Mouse (Mus musculus) central nervous system, embryonic 14 days (tissue): ENCODE measurements around the gene Gtpbp3. TPM values are rescaled to one million over a fixed set of nuclear protein-coding genes. Genes with fewer than 3 reads are reported as not detected.

Source experiments
- polyA plus RNA-seq: library from polyadenylated mRNA; depleted of rRNA; stranded (reverse); fragments of >200 nt; gene quantifications from 2 replicates; pipeline ENCODE4 v1.2.3, GENCODE M21; 2012; rRNA removed

Gene Gtpbp3
- 27.1 and 27.9 TPM in 2 replicates for polyA plus RNA-seq

GRCm38 (mm10) chr8:71487691-71488445, at the start of gene Gtpbp3:
TSS of gene Gtpbp3 (plus strand) at chr8:71488103.

GRCm38 (mm10) chr8:71463188-71464033, 24.5 kb upstream of the Gtpbp3 start, which contains the start of gene Abhd8:
TSS of gene Abhd8 (minus strand) at chr8:71463655.

GRCm38 (mm10) chr8:71464513-71465500, 23.1 kb upstream of the Gtpbp3 start, which contains the start of gene Mrpl34:
TSS of gene Mrpl34 (plus strand) at chr8:71464959.

DNA sequence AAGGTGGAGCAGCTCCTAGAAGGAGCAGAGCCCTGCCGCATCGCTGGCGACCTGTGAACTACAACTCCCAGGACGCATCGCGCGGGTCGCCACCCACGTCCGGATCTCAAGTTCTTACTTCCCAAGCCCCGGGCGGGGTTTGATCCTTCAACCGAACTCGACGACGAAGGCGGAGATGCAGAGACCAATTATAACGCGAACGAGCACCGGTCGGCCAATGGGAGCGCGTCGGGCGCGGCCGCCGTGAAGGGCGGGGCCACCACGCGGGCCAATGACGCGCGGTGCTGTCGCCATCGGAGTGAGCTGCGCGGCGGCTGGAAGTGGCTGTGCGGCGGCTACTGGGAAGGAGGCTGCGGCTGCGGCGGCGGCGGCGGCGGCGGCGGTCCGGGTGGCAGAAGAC, 19.0 kb upstream of the Gtpbp3 start, which contains the start of gene Dda1:
Gene Dda1 (plus strand): TSS at position 284 of the 400 bp plus-strand sequence.

GRCm38 (mm10) chr8:71485142-71486135, 2.5 kb upstream of the Gtpbp3 start, which contains the start of gene Ano8:
TSS of gene Ano8 (minus strand) at chr8:71485963.

DNA sequence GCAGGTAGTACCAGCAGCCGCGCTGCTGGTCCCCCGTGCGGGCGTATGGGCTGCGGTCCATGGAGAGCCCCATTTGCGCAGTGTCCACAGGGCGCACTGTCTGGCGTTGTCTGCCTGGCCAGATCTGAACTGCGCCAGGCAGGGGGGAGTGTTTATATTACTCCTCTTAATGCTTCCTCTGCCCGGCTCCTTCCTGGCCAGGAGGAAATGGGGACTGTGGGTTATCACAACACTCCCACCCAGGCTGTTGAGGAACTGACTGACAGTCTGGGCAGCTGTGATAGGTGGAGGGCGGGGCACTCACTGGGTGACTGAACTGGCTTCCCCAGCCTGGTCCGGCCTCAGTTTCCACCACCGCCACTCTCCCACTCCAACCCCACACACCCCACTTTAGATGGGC, 23.7 kb downstream of the Gtpbp3 start, which contains the start of gene Plvap:
Gene Plvap (minus strand): TSS at position 109 of the 400 bp plus-strand sequence.

GRCm38 (mm10) chr8:71525226-71526050, 37.5 kb downstream of the Gtpbp3 start, which contains the start of gene Ccdc194:
TSS of gene Ccdc194 (minus strand) at chr8:71525711.

GRCm38 (mm10) chr8:71537028-71537867, 49.3 kb downstream of the Gtpbp3 start, which contains the start of gene Bst2:
TSS of gene Bst2 (minus strand) at chr8:71537456.

DNA sequence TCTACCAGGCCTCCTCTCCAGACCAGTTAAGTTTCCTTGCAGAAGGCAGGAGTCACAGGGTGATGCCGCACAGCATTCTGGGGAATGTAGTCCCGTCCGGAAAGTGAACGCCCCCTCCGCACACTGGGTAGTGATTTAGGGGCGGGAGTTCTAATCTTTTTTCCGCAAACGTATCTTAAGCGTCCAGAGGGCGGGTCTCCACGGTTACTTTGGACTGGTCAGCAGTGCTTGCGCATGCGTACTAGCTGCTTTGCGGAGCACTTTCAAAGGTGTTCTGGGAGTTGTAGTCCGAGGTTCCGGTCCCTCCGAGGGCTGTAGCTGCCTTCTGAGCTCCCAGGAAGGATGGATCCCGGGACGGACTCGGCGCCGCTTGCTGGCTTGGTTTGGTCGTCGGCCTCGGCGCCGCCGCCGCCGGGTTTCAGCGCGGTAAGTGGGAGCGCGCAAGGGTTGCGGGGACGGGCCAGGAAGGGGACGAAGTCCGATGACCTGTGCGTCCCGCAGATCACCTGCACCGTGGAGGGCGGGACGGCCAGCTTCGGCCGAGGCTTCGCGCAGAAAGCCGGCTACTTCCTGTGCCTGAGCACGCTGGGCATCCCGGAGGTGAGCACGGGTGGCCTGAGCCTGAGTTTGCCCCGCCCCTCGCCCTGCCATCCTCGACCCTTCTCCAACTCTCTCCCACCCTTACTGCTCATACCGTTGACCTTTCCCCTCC, 54.9 kb downstream of the Gtpbp3 start, which contains the start of gene Mvb12a:
Gene Mvb12a (plus strand): TSS at position 291 of the 712 bp plus-strand sequence.

Other genes with a start within 250 kb of the Gtpbp3 start
- 41.4 and 45.9 TPM in 2 replicates for gene Myo9b, start 215.4 kb upstream of the Gtpbp3 start, polyA plus RNA-seq
- gene Haus8, start 215.2 kb upstream of the Gtpbp3 start, polyA plus RNA-seq = 33.0 and 35.3 TPM in 2 replicates
- gene Use1, start 121.3 kb upstream of the Gtpbp3 start, polyA plus RNA-seq = 175 and 182 TPM in 2 replicates
- 5.5 and 5.6 TPM in 2 replicates for gene Ocel1, start 116.8 kb upstream of the Gtpbp3 start, polyA plus RNA-seq
- 41.8 and 52.9 TPM in 2 replicates for gene Nr2f6, start 106.1 kb upstream of the Gtpbp3 start, polyA plus RNA-seq
- gene Ushbp1, start 92.3 kb upstream of the Gtpbp3 start, polyA plus RNA-seq = 9.2 and 11.1 TPM in 2 replicates
- 130 and 141 TPM in 2 replicates for gene Babam1, start 91.2 kb upstream of the Gtpbp3 start, polyA plus RNA-seq
- 24.8 and 26.3 TPM in 2 replicates for gene Ankle1, start 82.1 kb upstream of the Gtpbp3 start, polyA plus RNA-seq
- 122 and 130 TPM in 2 replicates for gene Abhd8, start 24.4 kb upstream of the Gtpbp3 start, polyA plus RNA-seq
- gene Mrpl34, start 23.1 kb upstream of the Gtpbp3 start, polyA plus RNA-seq = 88.1 and 98.9 TPM in 2 replicates
- gene Dda1, start 18.9 kb upstream of the Gtpbp3 start, polyA plus RNA-seq = 167 and 174 TPM in 2 replicates
- gene Ano8, start 2.1 kb upstream of the Gtpbp3 start, polyA plus RNA-seq = 123 and 140 TPM in 2 replicates
- gene Plvap, start 23.6 kb downstream of the Gtpbp3 start, polyA plus RNA-seq = 11.4 and 18.7 TPM in 2 replicates
- gene Ccdc194, start 37.6 kb downstream of the Gtpbp3 start, polyA plus RNA-seq = 0.59 and 0.60 TPM in 2 replicates
- gene Bst2, start 49.4 kb downstream of the Gtpbp3 start, polyA plus RNA-seq = 36.4 and 46.8 TPM in 2 replicates
- gene Mvb12a, start 54.8 kb downstream of the Gtpbp3 start, polyA plus RNA-seq = 81.1 and 89.0 TPM in 2 replicates
- gene Tmem221, start 70.8 kb downstream of the Gtpbp3 start, polyA plus RNA-seq = 0.05 and 0.15 TPM in 2 replicates
- gene Nxnl1, start 78.5 kb downstream of the Gtpbp3 start, polyA plus RNA-seq = not detected in 2 replicates
- 117 and 122 TPM in 2 replicates for gene Slc27a1, start 80.8 kb downstream of the Gtpbp3 start, polyA plus RNA-seq
- gene Pgls, start 104.1 kb downstream of the Gtpbp3 start, polyA plus RNA-seq = 133 and 140 TPM in 2 replicates
- 9.8 and 10.5 TPM in 2 replicates for gene Fam129c, start 109.5 kb downstream of the Gtpbp3 start, polyA plus RNA-seq
- gene Colgalt1, start 122.9 kb downstream of the Gtpbp3 start, polyA plus RNA-seq = 134 and 175 TPM in 2 replicates
- gene Unc13a, start 183.7 kb downstream of the Gtpbp3 start, polyA plus RNA-seq = 65.1 and 70.6 TPM in 2 replicates
- 4.6 and 6.3 TPM in 2 replicates for gene Jak3, start 188.2 kb downstream of the Gtpbp3 start, polyA plus RNA-seq
- 1.8 and 2.0 TPM in 2 replicates for gene Insl3, start 201.1 kb downstream of the Gtpbp3 start, polyA plus RNA-seq
- 0.51 and 0.57 TPM in 2 replicates for gene B3gnt3, start 213.7 kb downstream of the Gtpbp3 start, polyA plus RNA-seq
- gene Fcho1, start 237.6 kb downstream of the Gtpbp3 start, polyA plus RNA-seq = 151 and 159 TPM in 2 replicates